Mouse (Mus musculus) G1E (cell line): ENCODE data around the gene Sprr2a3.
"Not testable (repeated sequence)": the region's sequence is repeated elsewhere in the genome, so short reads cannot be mapped to it uniquely, and the experiment has no call there.

Source experiments
- CTCF ChIP-seq: IDR thresholded peaks from 2 replicates; pipeline ENCODE4 v1.5.1; 2012; ENCODE audit warnings: low read depth, low read length, inconsistent platforms, mixed read lengths
- GATA1 ChIP-seq: IDR thresholded peaks from 2 replicates; pipeline ENCODE4 v1.6.1; 2012; ENCODE audit warnings: borderline replicate concordance, low read length, inconsistent platforms, mixed read lengths

- not testable (repeated sequence) for TF ChIP-seq GATA1, CTCF
These were observed 4.1 kb upstream of the Sprr2a3 start for GRCm38 (mm10) chr3:92280963-92281606.
